In the genomic region with DNA sequence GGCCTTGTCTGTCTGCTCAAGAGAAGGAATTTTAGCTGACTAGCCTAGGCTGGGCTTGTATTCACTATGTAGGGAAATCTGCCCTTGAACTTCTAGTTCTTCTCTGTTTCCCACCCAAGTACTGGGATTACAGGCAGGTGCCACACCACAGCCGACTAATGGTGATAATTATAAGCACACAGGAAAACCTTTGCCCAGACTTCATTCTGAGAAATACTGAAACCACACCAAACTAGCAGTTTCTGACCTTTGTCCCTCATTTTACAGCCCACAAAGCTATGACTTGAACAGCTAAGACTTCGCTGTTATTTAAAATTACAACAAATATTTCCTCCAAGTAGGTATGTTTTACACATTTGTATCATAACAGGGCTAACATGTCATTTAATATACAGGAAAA, we compare ENCODE assay signal across 8 mouse cellular contexts.
DNase-seq lines count a peak whose midpoint lies in the region; ATAC-seq and TF ChIP-seq lines count a peak whose summit lies in the region.

No protein-coding gene starts in this region.

- no peak for TF ChIP-seq POLR2A in thymus, adult 2 months (IDR thresholded peaks at IDR 0.05; ENCODE audit: control insufficient read depth, extremely low read depth, insufficient read depth, low read length, poor library complexity)

- no peaks in the 10 kb centered on the region for H3K4me1 ChIP-seq in neural tube, embryonic 11.5 days (ENCODE audit: control insufficient read depth, insufficient read depth, low read length)
- peaks cover 8% of the 10 kb centered on the region for H3K4me1 ChIP-seq in forebrain, embryonic 14.5 days (ENCODE audit: control insufficient read depth, insufficient read depth, low read length)
- H3K4me1 ChIP-seq in neural tube, embryonic 15.5 days = peaks cover 14% of the 10 kb centered on the region
- 0 out of 2 replicates have a peak, but pooled peaks cover 3% of the 10 kb centered on the region for H3K4me1 ChIP-seq in thymus, adult 2 months (replicated peaks; ENCODE audit: control insufficient read depth, insufficient read depth, low read length)

- no peak for TF ChIP-seq CTCF in thymus, adult 2 months (IDR thresholded peaks at IDR 0.05; ENCODE audit: borderline replicate concordance, control insufficient read depth, extremely low read depth, insufficient read depth, low read length, poor library complexity)

- peak overlapping the region; percentile 87 for H3K4me2 ChIP-seq in neural tube, embryonic 11.5 days (ENCODE audit: low read depth)
- H3K4me2 ChIP-seq in forebrain, embryonic 14.5 days (ENCODE audit: low read length) = peak overlapping the region; percentile 65
- peak overlapping the region; percentile 63 for H3K4me2 ChIP-seq in neural tube, embryonic 15.5 days

- H3K27ac ChIP-seq in neural tube, embryonic 11.5 days (ENCODE audit: low read depth, low read length) = no peak overlapping the region
- no peak overlapping the region for H3K27ac ChIP-seq in forebrain, embryonic 14.5 days (ENCODE audit: low read depth, low read length)
- H3K27ac ChIP-seq in neural tube, embryonic 15.5 days (replicated peaks) = peak overlapping the region; percentile 96; the same call in 1 of the 2 replicates
- no peak overlapping the region for H3K27ac ChIP-seq in thymus, adult 2 months (ENCODE audit: control insufficient read depth, insufficient read depth, low read length)

- 32% methylated on average over 2 of the region's 2 CpGs for WGBS in neural tube, embryonic 11.5 days
- WGBS in forebrain, embryonic 14.5 days = 20% methylated on average over 2 of the region's 2 CpGs
- 34% methylated on average over 2 of the region's 2 CpGs for WGBS in neural tube, embryonic 15.5 days
- 5% methylated on average over 2 of the region's 2 CpGs for WGBS in thymus, adult 2 months

- no peaks in the 10 kb centered on the region for H3K36me3 ChIP-seq in neural tube, embryonic 11.5 days (ENCODE audit: control insufficient read depth, insufficient read depth, low read length)
- no peaks in the 10 kb centered on the region for H3K36me3 ChIP-seq in forebrain, embryonic 14.5 days (ENCODE audit: control insufficient read depth, insufficient read depth, low read length)
- no peaks in the 10 kb centered on the region for H3K36me3 ChIP-seq in neural tube, embryonic 15.5 days
- no peaks in the 10 kb centered on the region for H3K36me3 ChIP-seq in thymus, adult 2 months (ENCODE audit: control insufficient read depth, insufficient read depth, low read length)

- H3K27me3 ChIP-seq in neural tube, embryonic 11.5 days (ENCODE audit: control insufficient read depth, insufficient read depth, low read length) = no peaks in the 10 kb centered on the region
- H3K27me3 ChIP-seq in forebrain, embryonic 14.5 days (replicated peaks; ENCODE audit: control insufficient read depth, insufficient read depth, low read length) = no peaks in the 10 kb centered on the region
- no peaks in the 10 kb centered on the region for H3K27me3 ChIP-seq in neural tube, embryonic 15.5 days (replicated peaks)
- H3K27me3 ChIP-seq in thymus, adult 2 months (ENCODE audit: control insufficient read depth, insufficient read depth, low read length) = no peaks in the 10 kb centered on the region

- no peaks in the 10 kb centered on the region for H3K9me3 ChIP-seq in neural tube, embryonic 11.5 days (ENCODE audit: control insufficient read depth, low read length)
- no peaks in the 10 kb centered on the region for H3K9me3 ChIP-seq in forebrain, embryonic 14.5 days (replicated peaks; ENCODE audit: control insufficient read depth, low read length)
- H3K9me3 ChIP-seq in neural tube, embryonic 15.5 days (replicated peaks) = no peaks in the 10 kb centered on the region

- DNase-seq in neural tube, embryonic 11.5 days (ENCODE audit: low spot score) = no peak
- no peak for DNase-seq in neural tube, embryonic 10.5 days (ENCODE audit: extremely low spot score, low spot score)
- peak; percentile 11 for DNase-seq in forebrain, embryonic 14.5 days (ENCODE audit: low spot score)
- peak; percentile 37 for DNase-seq in kidney, postnatal 14 days
- DNase-seq in thymus, adult 2 months = no peak
- DNase-seq in spleen, postnatal 4 days (ENCODE audit: low spot score in 2 of 2) = no peak
- DNase-seq in left cerebral cortex, adult 11 months (ENCODE audit: low spot score) = no peak

- no peak for ATAC-seq in neural tube, embryonic 11.5 days (ENCODE audit: insufficient read depth, low FRiP score, low TSS enrichment)
- no peak for ATAC-seq in forebrain, embryonic 14.5 days
- no peak for ATAC-seq in neural tube, embryonic 15.5 days (ENCODE audit: low FRiP score)

- no peak overlapping the region for H3K9ac ChIP-seq in neural tube, embryonic 11.5 days (ENCODE audit: low read length)
- H3K9ac ChIP-seq in forebrain, embryonic 14.5 days (ENCODE audit: low read length) = peak overlapping the region; percentile 90; the same call in 1 of the 2 replicates
- H3K9ac ChIP-seq in neural tube, embryonic 15.5 days (replicated peaks) = peak overlapping the region; percentile 77; the same call in 1 of the 2 replicates

- H3K4me3 ChIP-seq in neural tube, embryonic 11.5 days (ENCODE audit: low read depth, low read length) = peak overlapping the region; percentile 83
- peak overlapping the region; percentile 73 for H3K4me3 ChIP-seq in forebrain, embryonic 14.5 days (ENCODE audit: low read depth, low read length)
- H3K4me3 ChIP-seq in neural tube, embryonic 15.5 days (replicated peaks) = peak overlapping the region; percentile 81
- no peak overlapping the region for H3K4me3 ChIP-seq in thymus, adult 2 months (ENCODE audit: control insufficient read depth, insufficient read depth, low read length)

Comparison
In these comparisons a context has a peak if more than half of its experiments do, and no peak if none do; other contexts are left out.
1. DNase-seq: peak in forebrain, embryonic 14.5 days (single experiment) and kidney, postnatal 14 days (single experiment); none in neural tube, embryonic 11.5 days (single experiment), neural tube, embryonic 10.5 days (single experiment), thymus, adult 2 months (single experiment), spleen, postnatal 4 days (0 of 2) and left cerebral cortex, adult 11 months (single experiment).
2. Peak in every context shown above with its lines, with median percentiles within 50 percentile points of each other: H3K4me2 ChIP-seq.